Mouse (Mus musculus) kidney, postnatal 10 days (tissue): ENCODE results near the gene Mrpl24.
"Not testable (repeated sequence)": the region's sequence is repeated elsewhere in the genome, so short reads cannot be mapped to it uniquely, and the experiment has no call there.

Source experiments
- DNase-seq: peaks from one replicate; pipeline ENCODE4 v3.0.0; 2021; ENCODE audit warnings: mixed read lengths

Mrpl24 gene

DNA sequence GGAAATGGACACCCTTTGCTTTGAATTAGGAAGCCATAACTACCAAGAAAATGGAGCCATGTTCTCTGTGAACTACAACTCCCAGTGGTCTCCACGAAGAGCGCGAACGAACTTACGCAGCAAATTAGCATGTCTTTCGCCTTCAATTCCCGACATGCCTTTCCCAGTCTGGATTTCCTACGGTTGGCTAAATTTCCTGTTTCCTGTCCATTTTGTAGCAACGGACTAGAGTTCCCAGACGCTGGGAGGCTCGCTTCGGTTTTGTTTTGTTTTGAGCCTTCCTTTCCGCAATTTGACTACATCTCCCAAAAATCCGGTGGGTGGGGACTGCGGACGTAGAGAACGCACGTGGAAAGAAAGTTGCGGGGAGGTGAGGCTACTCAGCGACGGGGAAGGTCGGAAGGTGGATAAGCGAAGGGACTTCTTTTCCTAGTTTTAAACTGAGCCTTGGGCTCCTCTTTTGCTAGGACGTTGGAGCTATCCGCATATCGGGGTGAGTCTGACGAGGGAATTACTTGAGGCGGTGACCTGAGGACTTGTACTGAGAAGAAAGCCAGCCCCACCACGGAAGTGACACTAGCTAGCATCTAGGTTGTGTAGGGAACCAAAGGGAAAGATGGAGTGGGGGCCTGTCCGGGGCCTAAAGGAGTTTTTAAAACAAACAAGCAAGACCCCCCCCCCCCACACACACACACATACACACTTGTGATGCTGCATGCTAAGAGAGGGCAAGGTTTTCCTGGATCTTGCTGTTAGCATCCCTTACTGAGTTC, at the start of gene Mrpl24:
TSS of gene Mrpl24 (plus strand) at position 171 of the 773 bp plus-strand sequence.
- DNase-seq = peak; percentile 83

DNA sequence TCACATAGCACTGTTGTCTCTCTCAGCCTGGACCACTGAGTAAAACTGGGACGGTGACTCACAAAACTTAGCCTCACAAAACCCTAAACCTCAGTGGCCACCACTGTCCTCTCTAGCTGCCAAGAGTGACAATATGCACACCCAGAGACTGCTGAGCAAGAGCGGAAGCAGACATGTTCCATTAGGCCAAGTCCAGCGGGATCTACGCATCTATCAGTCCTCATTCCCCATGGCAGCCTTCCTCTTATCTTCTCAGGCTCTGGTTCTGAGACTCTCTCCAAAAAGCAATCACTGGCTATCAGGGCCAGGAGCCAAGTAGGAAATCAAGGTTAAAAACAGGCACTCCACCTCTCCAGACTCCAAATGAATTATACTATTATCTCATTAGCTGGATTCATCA, 41.6 kb upstream of the Mrpl24 start:
- DNase-seq = no peak

DNA sequence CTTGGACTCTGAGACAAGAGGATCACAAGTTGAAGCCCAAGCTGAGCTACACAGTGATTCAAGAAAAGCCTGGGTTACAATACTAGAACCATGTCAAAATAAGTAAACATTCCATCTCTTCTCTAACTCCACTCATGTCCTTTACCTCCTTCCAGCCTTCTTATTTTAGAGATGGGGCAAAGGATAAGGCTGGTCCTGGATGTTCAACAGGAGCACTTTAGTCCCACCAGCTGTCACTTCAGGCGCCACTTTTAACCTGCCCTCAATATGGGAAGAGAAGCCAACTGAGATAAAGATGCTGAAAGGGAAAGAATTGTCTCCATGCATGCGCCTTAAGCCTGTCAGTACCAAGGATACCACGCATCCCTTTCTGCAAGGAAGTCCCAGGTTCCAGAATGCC, 35.0 kb upstream of the Mrpl24 start:
- no peak for DNase-seq

DNA sequence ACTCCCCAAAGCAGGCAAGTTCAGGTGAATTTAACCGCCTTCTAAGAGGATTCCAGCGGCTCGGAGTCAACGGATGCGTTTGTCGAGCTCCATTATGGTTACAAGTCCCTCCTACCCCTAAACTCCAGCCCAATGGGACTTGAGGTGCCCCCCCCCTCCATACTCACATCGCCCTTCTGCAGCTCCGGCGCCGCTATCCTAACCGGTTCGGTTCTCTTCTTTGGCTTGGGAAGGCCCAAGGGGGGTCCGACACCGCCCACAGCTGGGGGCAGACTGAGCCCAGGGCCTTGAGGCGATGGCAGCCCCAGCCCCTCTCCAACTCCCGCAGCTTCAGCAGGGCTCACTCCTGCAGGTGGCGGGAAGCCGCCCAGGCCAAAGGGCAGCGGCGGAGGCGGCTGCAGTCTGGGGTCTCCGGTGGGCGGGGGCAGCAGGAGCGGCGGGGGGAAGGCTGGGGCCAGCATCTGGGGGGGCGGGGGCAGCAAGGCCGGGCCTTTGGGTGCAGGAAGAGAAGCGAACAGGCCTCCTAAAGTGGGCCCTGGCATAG, 34.5 kb upstream of the Mrpl24 start:
- peak; percentile 66 for DNase-seq

DNA sequence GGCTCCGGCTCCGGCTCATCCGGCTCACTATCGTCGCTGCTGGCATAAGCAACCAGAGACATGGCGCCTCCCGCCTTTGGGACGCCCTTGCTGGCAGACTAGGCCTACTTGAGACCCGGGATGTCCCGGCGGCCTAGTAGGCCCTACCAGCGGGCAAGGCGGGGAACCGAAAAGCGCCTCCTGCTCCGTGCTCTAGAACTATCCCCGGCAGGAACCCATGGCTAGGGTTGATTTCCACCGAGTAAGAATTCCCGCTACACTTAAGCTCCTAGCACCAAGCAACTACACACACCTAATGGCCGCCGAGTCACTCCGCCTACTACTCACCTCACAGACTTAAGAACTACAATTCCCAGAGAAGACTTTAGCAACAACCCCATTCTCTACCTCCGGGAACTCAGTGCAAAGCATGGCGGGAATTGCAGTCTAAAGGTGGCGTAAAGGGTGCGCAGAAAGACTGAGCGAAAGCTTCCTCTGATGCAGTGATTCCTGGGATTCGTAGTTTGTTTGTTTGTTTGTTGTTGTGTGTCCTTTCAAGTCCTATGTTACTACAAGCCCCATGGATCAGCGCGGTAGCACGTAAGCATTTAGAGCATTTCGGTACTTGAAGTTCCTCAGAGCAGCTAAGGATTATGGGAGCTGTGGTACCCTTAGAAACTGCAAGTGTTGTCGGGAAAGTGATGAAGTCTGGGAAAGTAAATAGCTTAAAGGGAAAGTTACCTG, 33.9 kb upstream of the Mrpl24 start, which contains the start of gene Prcc:
TSS of gene Prcc (minus strand) at position 328 of the 723 bp plus-strand sequence.
- peak; percentile 92 for DNase-seq

DNA sequence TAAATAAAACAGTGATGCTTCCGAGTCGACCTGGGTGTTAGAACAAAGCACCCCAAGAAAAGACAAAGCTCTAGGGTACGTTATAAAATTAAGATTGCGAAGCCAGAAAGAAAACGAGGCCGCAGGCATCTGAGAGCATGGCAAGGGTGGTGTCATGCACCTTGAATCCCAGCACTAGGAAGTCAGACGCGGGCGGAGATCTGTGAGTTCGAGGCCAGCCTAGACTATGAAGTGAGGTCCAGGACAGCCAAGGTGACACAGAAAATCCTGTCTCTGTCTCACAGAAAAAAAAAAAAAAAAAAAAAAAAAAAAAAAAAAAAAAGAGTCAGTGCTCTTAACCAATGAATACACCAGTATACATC, 33.3 kb upstream of the Mrpl24 start:
- peak; percentile 62 for DNase-seq

DNA sequence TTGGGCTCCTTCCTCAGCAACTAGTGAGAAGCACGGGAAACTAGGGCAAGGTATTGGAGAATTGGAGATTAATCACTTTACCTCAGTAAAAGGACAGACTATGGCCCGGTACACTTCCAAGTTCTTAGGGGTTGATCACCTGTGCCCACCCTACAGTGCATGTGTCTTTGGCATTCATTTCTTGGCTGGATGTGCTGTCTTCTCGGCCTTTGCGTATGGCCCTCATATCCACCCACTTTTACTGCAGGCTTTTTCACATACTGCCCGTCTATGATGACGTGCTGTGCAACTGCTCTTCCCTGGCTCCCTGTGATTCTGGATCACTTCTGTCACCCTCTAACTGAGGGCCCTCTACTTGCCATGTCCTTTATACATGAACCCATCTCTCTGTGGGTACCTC, 32.9 kb upstream of the Mrpl24 start:
- DNase-seq = no peak

DNA sequence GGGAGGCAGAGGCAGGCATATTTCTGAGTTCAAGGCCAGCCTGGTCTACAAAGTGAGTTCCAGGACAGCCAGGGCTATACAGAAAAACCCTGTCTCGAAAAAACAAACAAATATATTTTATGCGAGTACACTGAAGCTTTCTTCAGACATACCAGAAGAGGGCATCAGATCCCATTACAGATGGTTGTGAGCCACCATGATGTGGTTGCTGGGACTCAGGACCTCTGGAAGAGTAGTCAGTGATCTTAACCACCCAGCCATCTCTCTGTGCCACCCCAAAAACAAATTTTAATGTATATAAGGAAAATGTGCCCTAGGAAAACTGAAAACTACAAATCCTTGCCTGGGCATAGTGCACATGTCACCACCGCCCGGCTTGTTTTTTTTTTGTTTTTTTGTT, 31.9 kb upstream of the Mrpl24 start:
- not testable (repeated sequence) for DNase-seq

DNA sequence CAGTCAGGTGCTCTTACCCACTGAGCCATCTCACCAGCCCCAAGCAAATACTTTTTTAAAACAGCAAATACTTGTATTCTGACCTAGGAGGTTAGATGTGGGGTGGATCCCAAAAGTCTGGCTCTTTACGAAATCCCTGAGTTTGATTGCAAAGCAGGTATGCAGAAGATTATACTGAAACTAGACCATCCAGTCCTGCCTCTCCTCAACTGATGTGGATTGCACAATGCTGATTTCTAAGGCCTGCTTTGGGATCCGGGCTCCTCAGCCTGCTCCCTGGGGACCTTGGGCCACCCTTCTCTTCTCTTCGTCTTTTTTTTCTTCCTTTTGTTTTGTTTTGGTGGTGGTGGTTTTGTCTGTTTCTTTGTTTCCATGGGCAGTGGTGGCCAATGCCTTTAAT, 27.8 kb upstream of the Mrpl24 start:
- no peak for DNase-seq

DNA sequence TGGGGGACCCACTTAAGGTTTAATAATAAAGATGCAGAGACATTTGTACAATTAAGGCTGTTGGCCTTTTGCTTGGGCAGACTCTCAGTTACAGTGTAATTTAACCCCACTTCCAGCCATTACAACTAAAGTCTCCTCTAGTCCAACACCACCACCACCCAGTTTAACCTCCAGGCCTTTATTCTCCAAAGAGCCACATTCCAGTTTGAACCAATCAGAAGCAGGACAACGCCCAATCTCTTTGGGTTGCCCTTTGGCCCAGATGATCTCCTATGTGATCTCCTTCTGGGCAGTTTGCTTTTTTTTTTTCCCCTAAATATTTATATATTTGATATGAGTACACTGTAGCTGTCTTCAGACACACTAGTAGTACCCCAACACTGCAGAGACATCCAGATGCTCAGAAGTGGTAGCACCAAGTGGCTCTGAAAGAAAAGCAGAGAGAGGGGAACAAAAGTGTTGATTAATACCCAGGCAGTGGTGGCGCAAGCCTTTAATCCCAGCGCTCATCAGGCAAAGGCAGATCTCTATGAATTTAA, 25.9 kb upstream of the Mrpl24 start:
- DNase-seq = no peak

DNA sequence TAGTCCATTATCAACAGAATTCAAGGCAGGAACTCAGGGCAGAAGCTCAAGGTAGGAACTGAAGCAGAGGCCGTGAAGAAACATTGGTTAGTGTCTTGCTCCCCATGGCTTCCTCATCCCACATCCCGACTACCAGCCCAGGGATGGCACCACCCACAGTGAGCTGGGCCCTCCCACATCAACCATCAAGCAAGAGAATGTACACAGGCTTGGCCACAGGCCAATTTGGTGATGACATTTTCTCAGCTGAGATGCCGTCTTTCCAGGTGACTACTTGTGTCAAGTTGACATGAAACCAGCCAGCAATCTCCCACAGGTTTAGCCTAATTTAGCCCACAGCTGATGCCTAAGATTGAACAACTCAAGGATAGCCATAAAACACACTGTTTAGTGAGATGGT, 20.0 kb upstream of the Mrpl24 start:
- no peak for DNase-seq

DNA sequence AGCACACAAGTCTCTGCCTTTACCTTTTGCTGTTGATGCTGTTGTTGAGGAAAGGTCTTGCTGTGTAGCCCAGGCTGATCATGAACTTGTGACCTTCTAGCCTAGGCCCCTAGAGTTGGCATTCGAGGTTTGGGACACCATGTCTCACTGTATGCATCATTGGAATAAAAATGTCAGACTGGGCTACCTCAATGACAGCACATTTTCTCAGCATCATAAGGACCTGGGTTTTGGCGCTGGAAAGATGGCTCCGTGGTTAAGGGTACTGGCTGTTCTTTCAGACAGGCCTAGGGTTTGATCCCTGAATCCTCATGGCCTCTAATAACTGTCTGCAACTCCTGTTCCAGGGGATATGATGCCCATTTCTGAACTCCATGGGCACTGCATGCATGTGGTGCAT, 19.5 kb upstream of the Mrpl24 start:
- no peak for DNase-seq

DNA sequence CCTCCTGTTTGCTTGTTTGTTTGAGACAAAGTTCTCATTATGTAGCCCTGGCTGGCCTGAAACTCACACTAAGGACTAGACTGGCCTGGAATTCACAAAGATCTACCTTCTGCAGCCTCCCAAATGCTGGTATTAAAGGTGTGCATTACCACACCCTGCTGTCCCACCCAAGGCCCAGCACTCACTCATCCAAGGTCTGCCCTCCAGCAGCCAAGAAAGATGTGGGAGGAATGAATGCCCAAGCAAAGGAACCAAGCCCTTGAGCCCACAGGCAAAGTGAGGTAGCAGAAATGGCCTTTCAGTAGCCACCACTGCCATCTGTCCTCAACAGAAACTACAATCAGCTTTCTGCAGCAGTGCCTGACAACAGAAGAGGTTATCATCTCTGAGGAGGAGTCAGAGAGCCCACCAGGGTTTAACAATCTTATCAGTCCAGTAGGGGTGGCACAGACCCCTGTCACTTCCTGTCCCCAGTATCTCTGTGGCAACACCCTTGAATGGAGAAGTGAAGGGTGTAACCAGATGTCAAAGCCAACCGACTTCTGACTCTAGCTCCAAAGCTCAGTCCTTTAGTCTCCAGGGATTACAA, 18.2 kb upstream of the Mrpl24 start:
- no peak for DNase-seq

DNA sequence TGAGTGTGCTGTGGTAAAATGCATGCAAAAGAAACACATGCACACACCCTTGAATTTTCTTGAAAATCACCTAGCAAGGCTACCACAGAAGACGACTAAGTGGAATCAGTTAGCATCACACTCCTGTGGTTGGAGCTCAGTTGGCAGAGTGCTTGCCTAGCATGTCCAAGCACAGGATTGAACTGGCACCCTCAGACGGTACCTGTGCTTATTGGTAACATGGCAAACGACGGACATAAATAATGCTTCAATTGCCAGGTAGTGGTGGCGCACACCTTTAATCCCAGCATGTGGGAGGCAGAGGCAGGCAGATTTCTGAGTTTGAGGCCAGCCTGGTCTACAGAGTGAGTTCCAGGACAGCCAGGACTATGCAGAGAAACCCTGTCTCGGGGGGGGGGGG, 17.3 kb upstream of the Mrpl24 start:
- DNase-seq = not testable (repeated sequence)

DNA sequence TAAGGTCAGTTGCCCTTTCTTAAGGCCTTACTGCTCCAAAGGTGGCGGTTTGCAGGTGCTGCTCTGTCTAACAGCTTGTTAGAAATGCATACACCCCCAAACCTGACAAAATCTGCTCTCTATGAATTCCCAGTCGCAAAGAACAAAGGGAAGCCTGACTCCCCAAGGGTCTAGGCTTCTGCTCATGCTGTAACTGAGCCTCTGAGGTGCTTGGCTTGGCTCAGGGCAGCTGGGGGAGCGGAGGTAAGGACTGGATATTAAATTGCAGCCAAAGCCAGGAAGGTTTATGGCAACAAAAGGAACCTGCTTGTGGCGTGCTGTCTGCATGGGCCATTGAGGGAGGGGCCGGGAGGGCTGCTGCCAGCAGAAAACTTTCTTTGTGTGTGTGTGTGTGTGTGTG, 15.5 kb upstream of the Mrpl24 start:
- DNase-seq = no peak

DNA sequence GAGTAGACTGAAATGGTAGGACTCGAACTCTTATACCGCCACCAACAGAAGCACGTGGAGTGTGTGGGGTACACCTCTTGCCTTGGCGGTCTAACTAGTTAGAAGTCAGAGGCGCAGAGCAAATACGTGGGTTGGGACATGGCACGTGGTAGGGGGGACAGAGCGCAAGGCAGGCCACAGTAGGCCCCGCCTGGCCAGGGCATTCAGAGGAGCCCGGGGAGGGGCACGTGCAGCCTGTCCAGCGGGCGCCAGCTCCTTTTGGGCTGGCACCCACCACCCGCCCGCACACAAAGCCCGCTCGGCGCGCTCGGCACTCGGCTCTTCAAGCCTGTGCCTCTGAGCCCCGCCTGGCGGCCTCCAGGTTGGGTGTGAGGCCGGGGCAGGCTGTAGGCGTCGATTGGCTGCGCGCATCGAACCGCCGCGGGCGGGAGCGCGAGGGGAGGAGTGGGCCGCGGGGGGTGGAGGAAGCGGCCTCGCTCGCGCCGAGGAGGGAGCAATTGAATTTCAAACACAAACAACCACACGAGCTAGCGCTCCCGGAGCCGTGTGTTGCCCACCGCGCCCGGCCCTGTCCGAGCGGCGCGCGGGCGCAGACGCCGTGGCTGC, 13.3 kb upstream of the Mrpl24 start, which contains the start of gene Hdgf:
TSS of gene Hdgf (plus strand) at position 442 of the 606 bp plus-strand sequence.
- peak; percentile 96 for DNase-seq

DNA sequence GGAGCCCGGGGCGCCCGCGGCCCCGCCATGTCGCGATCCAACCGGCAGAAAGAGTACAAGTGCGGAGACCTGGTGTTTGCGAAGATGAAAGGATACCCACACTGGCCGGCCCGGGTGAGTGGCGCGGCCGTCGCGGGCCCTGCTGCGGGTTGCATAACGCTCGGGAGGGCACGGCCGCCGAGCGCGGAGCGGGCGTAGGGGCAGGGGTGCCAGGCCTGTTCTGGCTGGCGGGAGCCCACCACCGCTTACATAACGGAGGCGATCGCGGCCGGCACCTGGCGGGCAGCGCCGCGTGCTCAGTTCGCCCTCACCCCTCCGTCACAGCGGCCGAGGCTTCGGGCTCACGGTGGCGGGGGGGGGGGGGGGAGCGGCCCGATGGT, 12.7 kb upstream of the Mrpl24 start:
- DNase-seq = peak; percentile 70

DNA sequence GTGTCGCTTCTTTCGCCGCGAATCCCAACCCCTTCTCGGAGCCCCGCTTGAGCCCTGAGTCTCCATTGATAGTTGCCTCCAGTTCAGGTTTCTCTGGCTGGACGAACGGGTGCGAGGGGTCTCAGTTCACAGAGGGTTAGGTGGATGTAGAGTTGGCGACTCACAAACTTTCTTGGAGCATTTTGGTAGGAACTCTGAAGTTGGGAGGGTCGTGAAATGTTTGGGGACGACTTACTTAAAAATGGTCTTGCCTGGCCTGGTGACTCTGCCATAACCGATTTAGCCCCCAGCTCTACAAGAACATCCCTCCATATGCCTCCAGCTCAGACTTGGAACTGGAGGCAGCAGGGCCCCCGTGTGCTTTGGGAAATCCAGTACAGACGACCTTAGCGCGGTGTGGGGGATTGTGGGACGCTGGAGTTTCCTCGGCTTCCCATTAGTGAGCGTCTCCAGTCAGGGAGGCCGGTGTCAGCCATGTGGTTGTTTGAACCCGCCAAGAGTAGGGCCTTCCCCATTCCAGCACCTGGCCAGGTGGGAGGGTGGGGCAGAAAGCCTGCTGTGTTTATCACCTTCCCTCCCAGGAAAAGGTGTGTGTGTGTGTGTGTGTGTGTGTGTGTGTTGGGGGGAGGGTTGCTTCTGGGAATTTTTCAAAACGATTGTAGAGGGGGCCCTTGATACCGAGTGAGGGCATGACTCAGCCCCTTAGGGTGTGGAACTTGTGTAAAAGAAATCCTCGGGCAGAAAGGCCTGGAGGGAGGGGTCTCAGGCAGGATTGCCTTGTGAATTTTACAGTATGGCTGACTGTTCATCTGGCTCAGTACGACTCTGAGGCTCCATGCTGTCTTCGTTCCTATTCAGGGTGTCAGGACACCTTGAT, 12.1 kb upstream of the Mrpl24 start:
- DNase-seq = peak; percentile 66

DNA sequence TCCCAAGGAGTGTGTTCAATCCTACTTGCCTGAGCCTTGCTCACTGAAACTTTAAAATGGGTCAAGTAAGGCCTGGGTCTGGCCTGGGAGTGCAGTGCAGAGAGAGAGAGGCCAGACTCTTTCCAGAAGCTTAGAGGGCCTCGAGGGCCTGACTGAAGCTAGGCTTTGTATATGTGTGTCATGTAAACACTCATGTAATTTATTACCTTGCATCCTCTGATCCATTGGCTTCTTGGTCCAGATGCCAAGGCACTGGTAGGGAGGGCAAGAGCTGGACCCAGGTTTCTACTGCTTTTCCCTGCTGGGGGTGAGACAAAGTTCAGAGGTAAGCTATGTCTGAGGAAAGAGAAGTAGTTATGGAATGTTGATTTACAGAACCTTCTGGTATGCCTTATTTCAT, 11.4 kb upstream of the Mrpl24 start:
- no peak for DNase-seq

DNA sequence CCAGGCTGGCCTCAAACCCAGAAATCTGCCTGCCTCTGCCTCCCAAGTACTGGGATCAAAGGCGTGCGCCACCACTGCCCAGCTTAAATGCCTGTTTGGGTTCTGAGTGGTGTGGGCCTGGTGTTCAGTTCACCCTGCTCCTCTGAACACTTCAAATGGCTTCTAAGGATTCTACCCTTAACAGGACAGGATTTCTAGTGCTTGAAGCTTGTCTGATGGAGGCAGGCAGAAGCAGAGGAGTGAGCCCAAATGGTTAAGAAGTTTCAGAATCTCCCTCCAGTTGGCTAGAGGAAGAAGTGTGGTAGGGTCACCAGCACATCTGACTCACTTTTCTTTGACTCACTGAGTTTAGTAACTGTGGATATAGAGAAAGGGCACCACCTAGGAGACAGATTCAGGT, 9.9 kb upstream of the Mrpl24 start:
- no peak for DNase-seq

DNA sequence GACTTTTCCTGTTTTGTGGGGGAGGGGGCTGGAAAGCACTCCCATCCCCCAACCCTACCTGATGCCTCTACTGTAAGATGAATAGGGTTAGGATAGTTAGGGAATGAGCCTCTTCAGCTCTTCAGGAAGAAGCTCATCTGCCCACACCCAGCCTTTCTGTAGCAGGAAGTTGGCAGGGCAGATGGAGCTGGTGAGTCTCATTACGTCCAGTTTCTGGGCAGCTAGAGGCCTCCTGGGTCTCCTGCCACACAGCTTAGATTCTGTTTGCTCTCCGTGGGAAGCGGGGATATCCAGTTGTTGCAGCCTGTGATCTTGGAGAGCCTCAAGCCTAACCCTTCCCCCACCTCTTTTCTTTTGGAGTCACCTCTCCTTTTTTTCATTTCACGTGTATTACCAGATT, 9.4 kb upstream of the Mrpl24 start:
- no peak for DNase-seq

DNA sequence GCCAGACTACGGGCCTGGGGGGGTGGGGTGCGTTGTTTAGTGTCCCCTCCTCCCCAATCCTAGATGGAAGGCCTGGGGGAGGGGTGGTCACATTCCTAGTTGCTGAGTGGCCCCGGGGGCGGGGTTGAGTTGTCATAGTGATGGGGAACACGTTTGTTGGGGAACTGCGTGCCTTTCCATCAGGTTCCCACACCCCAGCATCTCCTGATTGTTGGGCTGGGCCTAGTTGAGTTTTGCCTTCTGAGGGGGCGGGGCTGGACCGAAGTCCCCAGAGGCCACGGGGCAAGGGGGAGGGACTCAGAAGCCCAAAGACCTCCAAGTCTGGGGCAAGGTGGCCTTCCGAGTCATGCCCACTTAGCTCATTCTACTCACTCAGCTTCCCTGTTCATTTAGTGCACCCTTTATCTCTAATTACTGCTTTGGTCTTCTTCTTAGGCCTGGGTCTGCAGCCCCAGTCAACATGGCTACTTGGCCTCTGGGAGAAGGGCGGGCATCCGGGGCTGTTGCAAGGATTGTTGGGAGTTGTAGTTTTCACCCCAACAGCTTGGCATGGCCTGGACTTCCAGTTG, 8.6 kb upstream of the Mrpl24 start:
- DNase-seq = peak; percentile 94
